Mouse (Mus musculus): ENCODE data around the gene Dock10.

Dock10 gene

GRCm38 (mm10) chr1:80624552-80624951, 133.8 kb downstream of the Dock10 start:
- DNase-seq (ENCODE audit: extremely low read depth, insufficient read length, low spot score): no peak

- DNase-seq (ENCODE audit: extremely low read depth, insufficient read length, low spot score): no peak
Observed at GRCm38 (mm10) chr1:80622646-80623045, 135.7 kb downstream of the Dock10 start.

- DNase-seq (ENCODE audit: extremely low read depth, insufficient read length, low spot score): no peak
Observed at GRCm38 (mm10) chr1:80619100-80619499, 139.2 kb downstream of the Dock10 start.

GRCm38 (mm10) chr1:80616671-80617070, 141.7 kb downstream of the Dock10 start:
- DNase-seq (ENCODE audit: extremely low read depth, insufficient read length, low spot score): no peak

- DNase-seq (ENCODE audit: extremely low read depth, insufficient read length, low spot score): no peak
Observed at GRCm38 (mm10) chr1:80614750-80615149, 143.6 kb downstream of the Dock10 start.

- no peak for DNase-seq (ENCODE audit: extremely low read depth, insufficient read length, low spot score)
Observed at GRCm38 (mm10) chr1:80613395-80614011, 144.8 kb downstream of the Dock10 start.

- DNase-seq (ENCODE audit: extremely low read depth, insufficient read length, low spot score): no peak
Observed at GRCm38 (mm10) chr1:80607546-80607945, 150.8 kb downstream of the Dock10 start.

GRCm38 (mm10) chr1:80606131-80606754, 152.1 kb downstream of the Dock10 start:
- DNase-seq (ENCODE audit: extremely low read depth, insufficient read length, low spot score): no peak

GRCm38 (mm10) chr1:80604332-80604731, 154.0 kb downstream of the Dock10 start:
- no peak for DNase-seq (ENCODE audit: extremely low read depth, insufficient read length, low spot score)

- no peak for DNase-seq (ENCODE audit: extremely low read depth, insufficient read length, low spot score)
Observed at GRCm38 (mm10) chr1:80603081-80603480, 155.2 kb downstream of the Dock10 start.

GRCm38 (mm10) chr1:80583281-80583680, 175.0 kb downstream of the Dock10 start:
- DNase-seq (ENCODE audit: extremely low read depth, insufficient read length, low spot score): no peak

- no peak for DNase-seq (ENCODE audit: extremely low read depth, insufficient read length, low spot score)
Observed at GRCm38 (mm10) chr1:80582186-80582585, 176.1 kb downstream of the Dock10 start.

- DNase-seq (ENCODE audit: extremely low read depth, insufficient read length, low spot score): no peak
Observed at GRCm38 (mm10) chr1:80576898-80577297, 181.4 kb downstream of the Dock10 start.

GRCm38 (mm10) chr1:80556446-80556845, 201.9 kb downstream of the Dock10 start:
- no peak for DNase-seq (ENCODE audit: extremely low read depth, insufficient read length, low spot score)

- DNase-seq (ENCODE audit: extremely low read depth, insufficient read length, low spot score): no peak
Observed at GRCm38 (mm10) chr1:80541522-80541921, 216.8 kb downstream of the Dock10 start.

- DNase-seq (ENCODE audit: extremely low read depth, insufficient read length, low spot score): no peak
Observed at GRCm38 (mm10) chr1:80522197-80522596, 236.1 kb downstream of the Dock10 start.

- DNase-seq (ENCODE audit: extremely low read depth, insufficient read length, low spot score): no peak
Observed at GRCm38 (mm10) chr1:80520456-80520855, 237.9 kb downstream of the Dock10 start.

GRCm38 (mm10) chr1:80519893-80520292, 238.4 kb downstream of the Dock10 start:
- DNase-seq (ENCODE audit: extremely low read depth, insufficient read length, low spot score): no peak

- no peak for DNase-seq (ENCODE audit: extremely low read depth, insufficient read length, low spot score)
Observed at GRCm38 (mm10) chr1:80515836-80516235, 242.5 kb downstream of the Dock10 start.

- DNase-seq (ENCODE audit: extremely low read depth, insufficient read length, low spot score): no peak
Observed at GRCm38 (mm10) chr1:80512210-80512948, 245.9 kb downstream of the Dock10 start.

- DNase-seq (ENCODE audit: extremely low read depth, insufficient read length, low spot score): no peak
Observed at GRCm38 (mm10) chr1:80504757-80505156, 253.6 kb downstream of the Dock10 start.

- no peak for DNase-seq (ENCODE audit: extremely low read depth, insufficient read length, low spot score)
Observed at GRCm38 (mm10) chr1:80504081-80504480, 254.2 kb downstream of the Dock10 start.
